Mouse (Mus musculus): ENCODE measurements around the gene Ncoa6.

GRCm38 (mm10) chr2:155373302-155373701 lies 100.4 kb downstream of the Ncoa6 start:
- TF ChIP-seq CTCF (IDR thresholded peaks at IDR 0.05; ENCODE audit: extremely low read depth, insufficient read depth, low read length) (no peak), POLR2A (IDR thresholded peaks at IDR 0.05; ENCODE audit: extremely low read depth, insufficient read depth, low read length) (no peak)
